Mouse (Mus musculus): Measurements from ENCODE around the gene 2310011J03Rik. TPM values are rescaled to one million over a fixed set of nuclear protein-coding genes. Genes with fewer than 3 reads are reported as not detected.

2310011J03Rik gene
- total RNA-seq, 2 experiments from 2014 or later, result 25.1 to 28.5 TPM

DNA sequence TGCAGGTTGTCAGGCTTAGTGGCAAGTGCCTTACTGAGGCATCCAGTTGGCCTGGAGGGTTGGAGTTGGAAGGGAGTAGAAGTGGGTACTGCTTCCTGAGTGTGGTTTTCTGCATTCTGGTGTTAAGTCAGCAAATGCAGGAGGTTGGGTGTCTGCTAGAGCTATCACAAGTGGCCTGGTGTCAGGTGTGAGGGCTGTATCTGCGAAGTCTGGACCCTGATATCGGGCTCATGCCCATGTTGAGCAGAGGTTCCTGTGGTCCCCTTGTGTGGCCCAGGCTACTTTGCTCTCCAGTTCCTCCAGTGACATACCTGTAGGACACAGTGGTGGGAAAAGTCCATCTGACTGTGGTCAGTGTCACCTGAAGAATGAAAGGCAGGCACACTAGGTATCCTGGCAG is 50.2 kb downstream of the 2310011J03Rik start:
- no peak for DNase-seq (ENCODE audit: low spot score in 2 of 2)

Small RNAs within 50 kb of the gene (microRNA-seq; reads per million reads assigned to microRNA genes)
- gene Mir6911, result 0.42 to 2.5 reads per million in 2 experiments

Other genes with a start within 250 kb of the 2310011J03Rik start
- gene Sbno2, start 215.0 kb downstream of the 2310011J03Rik start, total RNA-seq (2021), result 10 to 100 TPM; 16.8 to 18.8 TPM
- gene Stk11, start 204.7 kb downstream of the 2310011J03Rik start, total RNA-seq (2021), result 100 to 1,000 TPM; 108 to 109 TPM
- gene Atp5d, start 181.9 kb downstream of the 2310011J03Rik start, total RNA-seq (2021), result 100 to 1,000 TPM; 367 to 371 TPM
- gene Cbarp, start 179.7 kb downstream of the 2310011J03Rik start, total RNA-seq (2021), result 100 to 1,000 TPM; 418 to 437 TPM
- gene Midn, start 172.3 kb downstream of the 2310011J03Rik start, total RNA-seq (2021), result 100 to 1,000 TPM; 105 TPM
- gene Cirbp, start 154.6 kb downstream of the 2310011J03Rik start, total RNA-seq (2021), result 10 to 100 TPM; 89.7 to 94.6 TPM
- gene 1600002K03Rik, start 147.6 kb downstream of the 2310011J03Rik start, total RNA-seq (2021), result 1 to 10 TPM; 6.8 to 7.0 TPM
- 1 to 10 TPM; 7.0 to 8.2 TPM for gene Efna2, start 141.1 kb downstream of the 2310011J03Rik start, total RNA-seq (2021)
- gene Mum1, start 94.1 kb downstream of the 2310011J03Rik start, total RNA-seq (2021), result 10 to 100 TPM; 32.2 to 39.3 TPM
- 100 to 1,000 TPM; 219 to 232 TPM for gene Ndufs7, start 71.4 kb downstream of the 2310011J03Rik start, total RNA-seq (2021)
- gene Gamt, start 59.5 kb downstream of the 2310011J03Rik start, total RNA-seq (2021), result 10 to 100 TPM; 16.2 to 21.2 TPM
- 10 to 100 TPM; 75.6 to 81.7 TPM for gene Dazap1, start 59.1 kb downstream of the 2310011J03Rik start, total RNA-seq (2021)
- gene Rps15, start 28.1 kb downstream of the 2310011J03Rik start, total RNA-seq (2021), result 1,000 to 10,000 TPM in 1 of 2 experiments, 100 to 1,000 TPM in 1; 965 to 1,061 TPM
- 100 to 1,000 TPM; 106 to 109 TPM for gene Apc2, start 24.6 kb downstream of the 2310011J03Rik start, total RNA-seq (2021)
- gene Pcsk4, start 9.0 kb upstream of the 2310011J03Rik start, total RNA-seq (2021), result 1 to 10 TPM; 4.8 to 6.9 TPM
- 10 to 100 TPM; 13.4 to 13.5 TPM for gene Reep6, start 9.4 kb upstream of the 2310011J03Rik start, total RNA-seq (2021)
- 10 to 100 TPM in 1 of 2 experiments, 1 to 10 TPM in 1; 8.8 to 10.4 TPM for gene Adamtsl5, start 27.9 kb upstream of the 2310011J03Rik start, total RNA-seq (2021)
- 10 to 100 TPM; 25.8 to 34.6 TPM for gene Plk5, start 35.9 kb upstream of the 2310011J03Rik start, total RNA-seq (2021)
- gene Mex3d, start 67.1 kb upstream of the 2310011J03Rik start, total RNA-seq (2021), result 10 to 100 TPM; 20.1 to 20.7 TPM
- gene Mbd3, start 79.0 kb upstream of the 2310011J03Rik start, total RNA-seq (2021), result 100 to 1,000 TPM; 143 to 166 TPM
- gene Uqcr11, start 86.3 kb upstream of the 2310011J03Rik start, total RNA-seq (2021), result 100 to 1,000 TPM; 383 to 388 TPM
- gene Tcf3, start 113.1 kb upstream of the 2310011J03Rik start, total RNA-seq (2021), result 10 to 100 TPM; 25.4 to 29.8 TPM
- gene Onecut3, start 174.3 kb upstream of the 2310011J03Rik start, total RNA-seq (2021), result not detected
- gene Atp8b3, start 218.6 kb upstream of the 2310011J03Rik start, total RNA-seq (2021), result under 1 TPM; 0.12 to 0.21 TPM
- gene Rexo1, start 241.0 kb upstream of the 2310011J03Rik start, total RNA-seq (2021), result 10 to 100 TPM; 41.4 to 42.3 TPM

Measured in left cerebral cortex, adult 18-20 months (tissue).